Mouse (Mus musculus) limb, embryonic 14.5 days (tissue): ENCODE measurements around the gene Eno3. TPM values are rescaled to one million over a fixed set of nuclear protein-coding genes. Genes with fewer than 3 reads are reported as not detected.
A peak's percentile ranks its signal among the peaks of the same experiment; 100 is the strongest.

ENCODE experiments used
- ATAC-seq: fragments of 200-750 bp; cut with Nextera tagmentation; 2 replicates; pipeline ENCODE4 v1.8.0; 2017; ENCODE audit warnings: low read depth, moderate number of reproducible peaks, moderate TSS enrichment; ENCODE audit not compliant: low FRiP score
- DNase-seq: peaks from one replicate; pipeline ENCODE4 v3.0.0-alpha.2; 2015; ENCODE audit warnings: low spot score
- H3K27ac ChIP-seq: fragments of 300-500 bp; sonication (generic); replicated peaks from 2 replicates; pipeline ENCODE4 v1.5.1; 2014; ENCODE audit warnings: low read depth, mild to moderate bottlenecking, low read length, moderate library complexity, mixed read lengths
- H3K27me3 ChIP-seq: fragments of 300-500 bp; sonication (generic); 2 replicates; pipeline ENCODE4 v1.6.1; 2014; ENCODE audit warnings: low read length, mixed read lengths; ENCODE audit not compliant: control insufficient read depth, insufficient read depth
- H3K36me3 ChIP-seq: fragments of 300-500 bp; sonication (generic); 2 replicates; pipeline ENCODE4 v1.6.1; 2014; ENCODE audit warnings: mild to moderate bottlenecking, low read length, moderate library complexity, mixed read lengths; ENCODE audit not compliant: control insufficient read depth, insufficient read depth
- H3K4me1 ChIP-seq: fragments of 300-500 bp; sonication (generic); 2 replicates; pipeline ENCODE4 v1.6.1; 2014; ENCODE audit warnings: antibody characterized with exemption, low read length, mixed read lengths; ENCODE audit not compliant: control insufficient read depth, insufficient read depth
- H3K4me2 ChIP-seq: fragments of 300-500 bp; sonication (generic); replicated peaks from 2 replicates; pipeline ENCODE4 v1.6.1; 2014; ENCODE audit warnings: low read depth, mild to moderate bottlenecking, low read length, moderate library complexity; ENCODE audit not compliant: severe bottlenecking
- H3K4me3 ChIP-seq: fragments of 300-500 bp; sonication (generic); replicated peaks from 2 replicates; pipeline ENCODE4 v1.5.1; 2014; ENCODE audit warnings: low read length
- H3K9ac ChIP-seq: fragments of 300-500 bp; sonication (generic); 2 replicates; pipeline ENCODE4 v1.6.1; 2014; ENCODE audit warnings: mild to moderate bottlenecking, low read depth, low read length, moderate library complexity; ENCODE audit not compliant: severe bottlenecking
- H3K9me3 ChIP-seq: fragments of 300-500 bp; sonication (generic); 2 replicates; pipeline ENCODE4 v1.6.1; 2016; ENCODE audit warnings: low read length; ENCODE audit not compliant: control insufficient read depth
- POLR2A ChIP-seq: fragments of 200-500 bp; IDR thresholded peaks from 2 replicates; pipeline ENCODE4 v1.8.0; 2012; ENCODE audit warnings: inconsistent platforms, mild to moderate bottlenecking, moderate library complexity, borderline replicate concordance; ENCODE audit not compliant: insufficient read depth, insufficient read length; ENCODE audit errors: extremely low read depth
- WGBS: fragments of 180-500 bp; shearing (Covaris S2); extraction: QIAGEN DNeasy Blood & Tissue Kit; methylation state at CpG from one replicate; pipeline ENCODE4 v1.1.7; 2014; 5-methylcytosine and 5-hydroxymethylcytosine counted together
- polyA plus RNA-seq, 2 experiments: library from polyadenylated mRNA; depleted of rRNA in 1 of 2; stranded (reverse) in 1 of 2; unstranded in 1 of 2; fragments of >200 nt; fragmentation: Nextera tagmentation in 1 of 2; extraction: Ambion mirVana in 1 of 2; gene quantifications; 2 replicates each; pipeline versions ENCODE4 v1.2.1 to v1.2.3; 2012 to 2014

Eno3 gene
- polyA plus RNA-seq, 2 experiments: 84.6 to 89.9 TPM

- Histone ChIP-seq H3K27me3 (no peaks in the 10 kb centered on the region), H3K4me2 (peak overlapping the region; percentile 87), H3K9ac (peak overlapping the region; percentile 73), H3K4me3 (peak overlapping the region; percentile 65), H3K36me3 (peaks cover 48% of the 10 kb centered on the region), H3K9me3 (no peaks in the 10 kb centered on the region), H3K4me1 (peaks cover 11% of the 10 kb centered on the region), H3K27ac (peak overlapping the region; percentile 97)
- TF ChIP-seq POLR2A: peak; percentile 34; the same call in 1 of the 2 replicates
- under 1% methylated on average over 29 of the region's 31 CpGs for WGBS
- ATAC-seq (peak; percentile 18), DNase-seq (peak; percentile 89)
These were observed 12.8 kb downstream of the Eno3 start for GRCm38 (mm10) chr11:70669582-70670345.

GRCm38 (mm10) chr11:70670483-70670882 is 13.5 kb downstream of the Eno3 start:
- Histone ChIP-seq H3K9ac (peak overlapping the region; percentile 73), H3K4me2 (peak overlapping the region; percentile 87), H3K4me1 (peaks cover 11% of the 10 kb centered on the region), H3K27me3 (no peaks in the 10 kb centered on the region), H3K4me3 (peak overlapping the region; percentile 65), H3K27ac (peak overlapping the region; percentile 97), H3K36me3 (peaks cover 48% of the 10 kb centered on the region), H3K9me3 (no peaks in the 10 kb centered on the region)
- no peak for ATAC-seq
- DNase-seq: no peak
- TF ChIP-seq POLR2A: no peak
- 54% methylated on average over 14 of the region's 14 CpGs for WGBS

- no peak for TF ChIP-seq POLR2A
These were observed 14.5 kb downstream of the Eno3 start for GRCm38 (mm10) chr11:70671333-70672047.

GRCm38 (mm10) chr11:70674014-70674413 is 17.0 kb downstream of the Eno3 start:
- ATAC-seq (no peak), DNase-seq (no peak)
- no peak overlapping the region for H3K27ac ChIP-seq
- 83% methylated on average over 6 of the region's 6 CpGs for WGBS
- peaks cover 51% of the 10 kb centered on the region for H3K36me3 ChIP-seq
- no peaks in the 10 kb centered on the region for H3K27me3 ChIP-seq
- H3K9me3 ChIP-seq: no peaks in the 10 kb centered on the region
- no peak for TF ChIP-seq POLR2A
- 0 out of 2 replicates have a peak, but pooled peaks cover 2% of the 10 kb centered on the region for H3K4me1 ChIP-seq
- H3K4me3 ChIP-seq: no peak overlapping the region
- H3K9ac ChIP-seq: no peak overlapping the region
- H3K4me2 ChIP-seq: no peak overlapping the region

More at GRCm38 (mm10) chr11:70671333-70672047, 14.5 kb downstream of the Eno3 start:
- ATAC-seq (no peak), DNase-seq (no peak)
- peaks cover 11% of the 10 kb centered on the region for H3K4me1 ChIP-seq
- WGBS: 89% methylated on average over 16 of the region's 16 CpGs
- no peaks in the 10 kb centered on the region for H3K27me3 ChIP-seq
- no peak overlapping the region for H3K4me3 ChIP-seq
- no peak overlapping the region for H3K27ac ChIP-seq
- no peak overlapping the region for H3K9ac ChIP-seq
- peak overlapping the region; percentile 87; the same call in 1 of the 2 replicates for H3K4me2 ChIP-seq
- H3K9me3 ChIP-seq: no peaks in the 10 kb centered on the region
- H3K36me3 ChIP-seq: peaks cover 48% of the 10 kb centered on the region

GRCm38 (mm10) chr11:70674501-70674900 is 17.5 kb downstream of the Eno3 start:
- peaks cover 56% of the 10 kb centered on the region for H3K36me3 ChIP-seq
- 68% methylated on average over 10 of the region's 11 CpGs for WGBS
- no peak for TF ChIP-seq POLR2A

More at GRCm38 (mm10) chr11:70674501-70674900, 17.5 kb downstream of the Eno3 start:
- DNase-seq: no peak
- 0 out of 2 replicates have a peak, but pooled peaks cover 2% of the 10 kb centered on the region for H3K4me1 ChIP-seq
- no peak overlapping the region for H3K4me2 ChIP-seq
- H3K9me3 ChIP-seq: no peaks in the 10 kb centered on the region
- no peak overlapping the region for H3K4me3 ChIP-seq
- no peak overlapping the region for H3K27ac ChIP-seq
- ATAC-seq: no peak
- no peaks in the 10 kb centered on the region for H3K27me3 ChIP-seq
- H3K9ac ChIP-seq: no peak overlapping the region
